Mouse (Mus musculus) ES-Bruce4 (cell line): ENCODE measurements around the gene Cdh4. TPM values are rescaled to one million over a fixed set of nuclear protein-coding genes. Genes with fewer than 3 reads are reported as not detected.

Experiments used
- H3K27ac ChIP-seq: 2 replicates; pipeline ENCODE4 v1.5.1; 2012; ENCODE audit warnings: low read length, inconsistent platforms; ENCODE audit not compliant: insufficient read depth
- H3K27me3 ChIP-seq: 2 replicates; pipeline ENCODE4 v1.6.1; 2012; ENCODE audit warnings: mild to moderate bottlenecking, low read length, inconsistent platforms; ENCODE audit not compliant: control insufficient read depth, poor library complexity, insufficient read depth, severe bottlenecking
- H3K36me3 ChIP-seq: 2 replicates; pipeline ENCODE4 v1.6.1; 2012; ENCODE audit warnings: inconsistent platforms, mild to moderate bottlenecking, low read length, moderate library complexity; ENCODE audit not compliant: control insufficient read depth, poor library complexity, insufficient read depth, severe bottlenecking
- H3K4me1 ChIP-seq: one replicate; pipeline ENCODE4 v1.8.1; 2011; ENCODE audit warnings: low read length; ENCODE audit not compliant: control insufficient read depth, insufficient read depth
- H3K4me3 ChIP-seq: 2 replicates; pipeline ENCODE4 v1.5.1; 2011; ENCODE audit warnings: low read depth, mild to moderate bottlenecking, low read length
- H3K9ac ChIP-seq: 2 replicates; pipeline ENCODE4 v1.6.1; 2012; ENCODE audit warnings: low read depth, mild to moderate bottlenecking, inconsistent platforms; ENCODE audit not compliant: poor library complexity, severe bottlenecking
- H3K9me3 ChIP-seq: replicated peaks from 2 replicates; pipeline ENCODE4 v1.6.1; 2012; ENCODE audit warnings: mild to moderate bottlenecking, low read length, inconsistent platforms; ENCODE audit not compliant: control insufficient read depth, poor library complexity, insufficient read depth, severe bottlenecking
- CTCF ChIP-seq: IDR thresholded peaks from one replicate; pipeline ENCODE4 v1.8.1; 2011; ENCODE audit warnings: low read depth, low read length
- EP300 ChIP-seq: IDR thresholded peaks from 2 replicates; pipeline ENCODE4 v1.6.1; 2011; ENCODE audit warnings: low read depth, low read length; ENCODE audit not compliant: insufficient read depth
- POLR2A ChIP-seq: IDR thresholded peaks from one replicate; pipeline ENCODE4 v1.8.1; 2011; ENCODE audit warnings: low read length; ENCODE audit not compliant: insufficient read depth
- polyA plus RNA-seq: library from polyadenylated mRNA; stranded (reverse); fragments of >200 nt; gene quantifications from 2 replicates; pipeline ENCODE4 v1.2.4, GENCODE M21; 2011; ENCODE audit warnings: low read depth; ENCODE audit not compliant: missing spikeins, insufficient read depth, insufficient read length

Gene Cdh4
- polyA plus RNA-seq, 1 experiment, result 1.4 TPM

DNA sequence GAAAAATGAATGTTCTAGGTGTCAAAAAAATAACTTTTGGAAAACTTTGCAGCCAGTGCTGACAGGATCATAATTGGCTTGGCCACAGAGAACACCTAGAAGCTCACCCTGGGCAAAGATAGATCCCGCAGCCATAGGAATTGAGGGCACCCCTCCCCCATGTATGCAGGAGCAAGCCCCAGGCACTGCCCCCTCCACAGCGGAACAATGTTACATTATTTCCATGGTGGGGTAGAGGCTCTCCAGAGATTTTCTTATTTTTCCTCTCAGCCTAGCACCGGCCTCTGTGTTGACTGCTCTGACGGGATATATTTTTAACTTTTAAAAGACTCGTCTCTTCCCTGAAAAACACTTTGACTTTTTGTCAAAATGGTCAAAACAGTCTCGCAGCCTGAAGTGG lies 131.6 kb downstream of the Cdh4 start:
- Histone ChIP-seq H3K4me3 (no peak overlapping the region), H3K9ac (no peak overlapping the region), H3K27me3 (no peaks in the 10 kb centered on the region), H3K4me1 (peaks cover 13% of the 10 kb centered on the region), H3K27ac (no peak overlapping the region), H3K9me3 (no peaks in the 10 kb centered on the region), H3K36me3 (no peaks in the 10 kb centered on the region)
- TF ChIP-seq CTCF (no peak), EP300 (no peak), POLR2A (no peak)

- no peak for TF ChIP-seq POLR2A
- no peak for TF ChIP-seq EP300
- no peak for TF ChIP-seq CTCF
- Histone ChIP-seq H3K27ac (no peak overlapping the region), H3K36me3 (no peaks in the 10 kb centered on the region), H3K4me1 (peaks cover 13% of the 10 kb centered on the region), H3K27me3 (no peaks in the 10 kb centered on the region), H3K9me3 (no peaks in the 10 kb centered on the region), H3K4me3 (no peak overlapping the region), H3K9ac (no peak overlapping the region)
Measured at GRCm38 (mm10) chr2:179575585-179575984, 133.4 kb downstream of the Cdh4 start.

DNA sequence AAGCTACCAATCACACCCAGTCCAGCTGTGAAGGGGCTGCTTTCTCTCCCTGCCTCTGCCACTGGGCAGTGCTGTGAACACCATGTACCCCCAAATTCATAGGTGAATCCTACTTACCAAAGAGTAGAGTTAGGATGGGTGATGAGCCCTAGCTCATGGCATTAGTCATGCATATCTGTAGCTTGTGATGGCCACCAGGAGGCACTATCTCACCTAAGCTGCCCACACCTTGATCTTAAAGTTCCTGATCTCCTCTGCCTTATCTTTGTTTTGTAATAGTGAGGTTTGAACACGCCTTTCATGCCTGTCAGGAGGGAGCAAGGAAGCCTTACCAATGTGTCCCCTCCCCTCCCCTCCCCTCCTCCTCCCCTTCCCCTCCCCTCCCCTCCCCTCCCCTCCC lies 134.0 kb downstream of the Cdh4 start:
- no peak overlapping the region for H3K27ac ChIP-seq
- no peak for TF ChIP-seq POLR2A
- no peak for TF ChIP-seq CTCF
- no peak for TF ChIP-seq EP300
- H3K4me3 ChIP-seq, result no peak overlapping the region

DNA sequence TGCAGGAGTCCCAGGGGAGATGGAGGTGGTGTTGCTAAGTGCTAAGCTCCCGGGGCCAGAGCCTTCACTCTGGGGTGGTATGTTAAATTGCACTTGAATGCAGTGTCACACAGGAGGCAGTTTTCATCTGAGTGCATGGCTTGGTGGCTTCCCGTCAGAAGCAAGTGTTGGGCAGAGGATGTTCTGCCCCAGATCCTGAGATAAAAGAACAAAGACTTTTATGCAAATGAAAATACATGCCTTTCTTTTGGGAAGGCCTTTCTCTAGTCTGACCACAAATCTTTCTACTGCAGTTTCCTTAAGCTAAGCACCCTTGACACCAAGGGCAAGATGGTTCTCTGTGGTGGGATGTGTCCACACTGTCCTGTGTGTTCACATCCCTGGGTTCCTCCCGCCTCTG lies 136.1 kb downstream of the Cdh4 start:
- TF ChIP-seq POLR2A (no peak), EP300 (no peak), CTCF (no peak)
- Histone ChIP-seq H3K4me3 (no peak overlapping the region), H3K9ac (no peak overlapping the region), H3K9me3 (no peaks in the 10 kb centered on the region), H3K36me3 (no peaks in the 10 kb centered on the region), H3K27ac (0 out of 2 replicates have a peak overlapping the region, but pooled peaks have one; percentile 41), H3K4me1 (peaks cover 10% of the 10 kb centered on the region), H3K27me3 (no peaks in the 10 kb centered on the region)

More for the DNA sequence above, 134.0 kb downstream of the Cdh4 start:
- no peaks in the 10 kb centered on the region for H3K27me3 ChIP-seq
- H3K9me3 ChIP-seq, result no peaks in the 10 kb centered on the region
- no peaks in the 10 kb centered on the region for H3K36me3 ChIP-seq
- H3K4me1 ChIP-seq, result peaks cover 10% of the 10 kb centered on the region
- no peak overlapping the region for H3K9ac ChIP-seq

DNA sequence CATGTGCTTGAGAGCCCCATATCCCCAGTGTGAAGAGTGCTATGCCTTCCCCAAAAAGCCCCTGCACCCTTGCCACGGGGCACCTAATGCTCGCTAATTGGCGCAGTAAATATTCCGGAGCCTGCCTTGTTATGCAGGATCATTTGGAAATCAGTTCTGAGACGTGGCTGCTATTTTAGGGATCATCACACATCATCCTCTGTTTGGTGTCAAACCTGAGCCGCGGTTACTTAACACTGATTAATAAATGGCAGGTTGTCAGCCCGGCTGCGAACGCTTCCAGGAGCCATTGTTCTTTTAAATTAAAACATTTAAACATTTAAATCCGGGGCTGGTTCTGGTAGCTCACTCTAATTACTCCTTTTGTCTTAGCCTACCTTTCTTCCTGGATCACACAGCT lies 136.6 kb downstream of the Cdh4 start:
- no peak overlapping the region for H3K4me3 ChIP-seq

GRCm38 (mm10) chr2:179580415-179580814 lies 138.2 kb downstream of the Cdh4 start:
- Histone ChIP-seq H3K36me3 (no peaks in the 10 kb centered on the region), H3K4me3 (no peak overlapping the region), H3K4me1 (peaks cover 10% of the 10 kb centered on the region), H3K9ac (no peak overlapping the region), H3K27me3 (no peaks in the 10 kb centered on the region), H3K9me3 (no peaks in the 10 kb centered on the region), H3K27ac (peak overlapping the region; percentile 9)
- TF ChIP-seq EP300 (peak; percentile 54), POLR2A (no peak)

More for the DNA sequence above, 136.6 kb downstream of the Cdh4 start:
- Histone ChIP-seq H3K9me3 (no peaks in the 10 kb centered on the region), H3K4me1 (peaks cover 10% of the 10 kb centered on the region), H3K27me3 (no peaks in the 10 kb centered on the region), H3K36me3 (no peaks in the 10 kb centered on the region), H3K9ac (no peak overlapping the region), H3K27ac (no peak overlapping the region)
- no peak for TF ChIP-seq CTCF
- TF ChIP-seq EP300, result no peak
- TF ChIP-seq POLR2A, result no peak
